Mouse (Mus musculus) bone marrow, adult 2 months (tissue): ENCODE results near the gene Cxcr6. TPM values are rescaled to one million over a fixed set of nuclear protein-coding genes. Genes with fewer than 3 reads are reported as not detected.

Source experiments
- H3K27ac ChIP-seq: fragments of 200-500 bp; 2 replicates; pipeline ENCODE4 v1.5.1; 2012; ENCODE audit warnings: low read depth, mild to moderate bottlenecking, control low read depth, inconsistent platforms, low read length; ENCODE audit not compliant: control insufficient read depth, poor library complexity, insufficient read depth
- H3K4me1 ChIP-seq: fragments of 200-500 bp; 2 replicates; pipeline ENCODE4 v1.6.1; 2011; ENCODE audit warnings: low read length; ENCODE audit not compliant: control insufficient read depth, insufficient read depth
- H3K4me3 ChIP-seq: fragments of 200-500 bp; replicated peaks from 2 replicates; pipeline ENCODE3; 2011; ENCODE audit warnings: mild to moderate bottlenecking, low read depth, low read length, control low read depth; ENCODE audit not compliant: control insufficient read depth
- CTCF ChIP-seq: fragments of 200-500 bp; IDR thresholded peaks from 2 replicates; pipeline ENCODE4 v1.5.1; 2011; ENCODE audit warnings: low read length, control low read depth; ENCODE audit not compliant: control insufficient read depth, insufficient read depth
- POLR2A ChIP-seq: fragments of 200-500 bp; IDR thresholded peaks from 2 replicates; pipeline ENCODE4 v1.6.1; 2011; ENCODE audit warnings: low read depth, mild to moderate bottlenecking, control low read depth, low read length, borderline replicate concordance; ENCODE audit not compliant: control insufficient read depth
- WGBS: fragments of 180-500 bp; shearing (Covaris S2); methylation state at CpG from one replicate; pipeline ENCODE4 v1.1.7; 2018; 5-methylcytosine and 5-hydroxymethylcytosine counted together
- polyA plus RNA-seq: library from polyadenylated mRNA; stranded (reverse); fragments of >200 nt; gene quantifications from 2 replicates; pipeline ENCODE4 v1.2.4, GENCODE M21; 2011; ENCODE audit warnings: low replicate concordance; ENCODE audit not compliant: missing spikeins, insufficient read depth, insufficient read length

Gene Cxcr6
- polyA plus RNA-seq: not detected in 2 replicates

- Histone ChIP-seq H3K27ac (no peak within 1 kb of the TSS), H3K4me1 (no peaks in the 10 kb centered on the region), H3K4me3 (no peak within 1 kb of the TSS)
- TF ChIP-seq CTCF (no peak), POLR2A (no peak)
- WGBS: 88% methylated on average over 5 of the region's 5 CpGs
Observed at GRCm38 (mm10) chr9:123806267-123806666, at the start of gene Cxcr6. Gene Cxcr6, plus strand, starts transcription at chr9:123806475.

GRCm38 (mm10) chr9:123756752-123757151 lies 49.5 kb upstream of the Cxcr6 start:
- no peak overlapping the region for H3K4me3 ChIP-seq
- no peak overlapping the region for H3K27ac ChIP-seq
- TF ChIP-seq POLR2A (no peak), CTCF (no peak)
- WGBS: 33% methylated on average over 3 of the region's 3 CpGs
- no peaks in the 10 kb centered on the region; the same call in none of the 2 replicates for H3K4me1 ChIP-seq

- Histone ChIP-seq H3K4me1 (no peaks in the 10 kb centered on the region; the same call in none of the 2 replicates), H3K27ac (no peak overlapping the region), H3K4me3 (no peak overlapping the region)
- TF ChIP-seq POLR2A: no peak
- TF ChIP-seq CTCF: no peak
- 64% methylated on average over 2 of the region's 2 CpGs for WGBS
Observed at GRCm38 (mm10) chr9:123757326-123757725, 48.9 kb upstream of the Cxcr6 start.

DNA sequence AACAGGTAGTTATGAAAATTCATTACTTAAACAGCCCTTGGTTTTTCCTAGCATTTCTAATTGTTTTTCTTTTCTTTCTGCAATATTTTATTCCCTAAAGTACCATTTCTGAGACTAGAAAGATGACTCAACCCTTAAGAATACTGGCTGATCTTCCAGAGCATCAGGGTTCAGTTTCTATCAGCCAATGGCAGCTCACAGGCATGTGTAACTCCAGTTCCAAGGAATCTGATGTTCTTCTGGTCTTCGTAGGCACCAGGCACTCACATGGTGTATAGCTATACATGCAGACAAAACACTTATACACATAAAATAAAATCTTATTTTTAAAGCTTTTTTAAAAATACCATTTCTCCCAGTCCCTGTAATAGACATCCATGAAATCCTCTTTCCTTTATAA lies 48.1 kb upstream of the Cxcr6 start:
- TF ChIP-seq POLR2A: no peak
- TF ChIP-seq CTCF: no peak
- Histone ChIP-seq H3K4me1 (no peaks in the 10 kb centered on the region; the same call in none of the 2 replicates), H3K4me3 (no peak overlapping the region), H3K27ac (no peak overlapping the region)
- WGBS: 89% methylated on average over 1 of the region's 1 CpGs

GRCm38 (mm10) chr9:123758645-123759044 lies 47.6 kb upstream of the Cxcr6 start:
- peaks cover under 1% of the 10 kb centered on the region for H3K4me1 ChIP-seq
- TF ChIP-seq POLR2A (no peak), CTCF (no peak)
- H3K4me3 ChIP-seq: no peak overlapping the region
- WGBS: 70% methylated on average over 4 of the region's 4 CpGs
- no peak overlapping the region for H3K27ac ChIP-seq

GRCm38 (mm10) chr9:123760806-123761205 lies 45.5 kb upstream of the Cxcr6 start:
- H3K4me1 ChIP-seq: peaks cover 4% of the 10 kb centered on the region; the same call in 1 of the 2 replicates
- H3K27ac ChIP-seq: no peak overlapping the region
- no peak overlapping the region for H3K4me3 ChIP-seq
- TF ChIP-seq POLR2A: no peak
- TF ChIP-seq CTCF: no peak
- 76% methylated on average over 3 of the region's 3 CpGs for WGBS

GRCm38 (mm10) chr9:123762886-123763285 lies 43.4 kb upstream of the Cxcr6 start:
- H3K27ac ChIP-seq: peak overlapping the region; percentile 72
- 59% methylated on average over 4 of the region's 4 CpGs for WGBS
- peaks cover 4% of the 10 kb centered on the region; the same call in 1 of the 2 replicates for H3K4me1 ChIP-seq

DNA sequence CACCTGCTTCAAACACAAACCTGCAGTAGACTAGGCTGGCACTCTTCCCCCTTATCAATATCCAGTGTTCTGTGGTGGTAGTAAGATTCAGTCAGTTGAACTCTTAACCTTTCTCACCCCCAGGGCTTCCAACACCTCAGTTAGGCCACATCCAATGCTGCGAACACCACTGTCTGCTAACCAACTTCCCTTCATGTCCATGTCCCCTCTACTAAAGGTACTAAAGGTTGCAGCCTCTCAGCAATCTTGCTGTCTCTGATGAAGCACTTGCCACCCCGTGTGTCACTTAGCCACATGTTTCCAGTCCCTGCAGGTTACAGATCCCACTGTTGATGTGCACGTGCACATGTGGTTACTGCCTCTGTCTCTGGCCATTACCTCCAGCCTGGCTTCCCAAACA lies 42.5 kb upstream of the Cxcr6 start:
- 62% methylated on average over 3 of the region's 3 CpGs for WGBS
- H3K27ac ChIP-seq: peak overlapping the region; percentile 51; the same call in 1 of the 2 replicates
- TF ChIP-seq CTCF (no peak), POLR2A (no peak)
- H3K4me3 ChIP-seq: no peak overlapping the region
- H3K4me1 ChIP-seq: peaks cover 4% of the 10 kb centered on the region; the same call in 1 of the 2 replicates

More at GRCm38 (mm10) chr9:123762886-123763285, 43.4 kb upstream of the Cxcr6 start:
- peak overlapping the region; percentile 40 for H3K4me3 ChIP-seq
- no peak for TF ChIP-seq POLR2A
- TF ChIP-seq CTCF: no peak

DNA sequence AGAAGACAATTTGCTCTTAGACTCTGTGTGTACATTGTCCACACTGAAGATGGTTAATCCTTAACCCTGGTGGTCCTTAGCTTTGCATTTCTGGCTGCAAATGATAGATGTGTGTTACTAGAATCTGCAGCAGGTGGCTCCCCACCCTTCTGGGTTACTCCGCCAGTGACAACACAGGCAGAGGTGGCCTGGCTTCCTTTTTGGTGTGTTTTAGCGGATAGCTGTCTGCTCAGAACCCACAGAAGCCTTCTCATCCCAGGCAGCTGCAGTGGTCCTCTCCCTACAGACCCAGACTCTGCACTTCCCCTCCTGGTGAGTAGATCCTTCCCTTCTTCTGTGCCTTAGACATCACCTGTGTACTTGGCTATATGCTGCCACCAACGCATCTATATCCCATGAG lies 39.3 kb upstream of the Cxcr6 start:
- TF ChIP-seq CTCF (no peak), POLR2A (no peak)

More for the DNA sequence above, 39.3 kb upstream of the Cxcr6 start:
- no peak overlapping the region for H3K4me3 ChIP-seq
- H3K27ac ChIP-seq: no peak overlapping the region
- H3K4me1 ChIP-seq: peaks cover 8% of the 10 kb centered on the region
- WGBS: 79% methylated on average over 3 of the region's 3 CpGs
